Mouse (Mus musculus): Measurements from ENCODE around the gene Trim11.
A peak's percentile ranks its signal among the peaks of the same experiment; 100 is the strongest.

Gene Trim11

GRCm38 (mm10) chr11:58978027-58978705 lies at the start of gene Trim11:
TSS of gene Trim11 (plus strand) at chr11:58978093.
- peak; percentile 66 to 69 for DNase-seq

GRCm38 (mm10) chr11:58929055-58929454 lies 48.8 kb upstream of the Trim11 start:
- no peak for DNase-seq

- no peak for DNase-seq
Observed at GRCm38 (mm10) chr11:58929641-58930040, 48.3 kb upstream of the Trim11 start.

- DNase-seq, result no peak
Observed at GRCm38 (mm10) chr11:58930254-58930653, 47.6 kb upstream of the Trim11 start.

- no peak for DNase-seq
Observed at GRCm38 (mm10) chr11:58931576-58931975, 46.3 kb upstream of the Trim11 start.

- DNase-seq, result no peak
Observed at GRCm38 (mm10) chr11:58937909-58938308, 40.0 kb upstream of the Trim11 start.

GRCm38 (mm10) chr11:58938322-58939087 lies 39.4 kb upstream of the Trim11 start, which contains the start of gene Rnf187:
TSS of gene Rnf187 (minus strand) at chr11:58938916.
- peak; percentile 93 to 95 for DNase-seq

- no peak for DNase-seq
Observed at GRCm38 (mm10) chr11:58939088-58939439, 38.8 kb upstream of the Trim11 start.

- no peak for DNase-seq
Observed at GRCm38 (mm10) chr11:58944136-58944535, 33.8 kb upstream of the Trim11 start.

- no peak for DNase-seq
Observed at GRCm38 (mm10) chr11:58947306-58947705, 30.6 kb upstream of the Trim11 start.

GRCm38 (mm10) chr11:58947798-58948528 lies 29.9 kb upstream of the Trim11 start:
- DNase-seq, result peak; percentile 78 to 80

- peak; percentile 82 to 89 for DNase-seq
Observed at GRCm38 (mm10) chr11:58948542-58949479, 29.1 kb upstream of the Trim11 start, which contains the start of gene Hist3h2ba. TSS of gene Hist3h2ba (plus strand) at chr11:58948920.

GRCm38 (mm10) chr11:58949480-58950431 lies 28.1 kb upstream of the Trim11 start:
- DNase-seq, result peak; percentile 73

GRCm38 (mm10) chr11:58951210-58951609 lies 26.7 kb upstream of the Trim11 start:
- no peak for DNase-seq

- DNase-seq, result peak in 1 of 2 experiments; percentile 55
Observed at GRCm38 (mm10) chr11:58953351-58954169, 24.3 kb upstream of the Trim11 start.

- peak in 1 of 2 experiments; percentile 89 for DNase-seq
Observed at GRCm38 (mm10) chr11:58954170-58954419, 23.8 kb upstream of the Trim11 start.

GRCm38 (mm10) chr11:58954420-58955142 lies 23.3 kb upstream of the Trim11 start, which contains the start of the genes Hist3h2a and Trim17:
TSS of gene Hist3h2a (plus strand) at chr11:58954685.
TSS of gene Trim17 (plus strand) at chr11:58954685.
- peak; percentile 88 for DNase-seq

GRCm38 (mm10) chr11:58955143-58955867 lies 22.6 kb upstream of the Trim11 start:
- no peak for DNase-seq

GRCm38 (mm10) chr11:58955868-58956257 lies 22.0 kb upstream of the Trim11 start:
- no peak for DNase-seq
